Mouse (Mus musculus): ENCODE measurements at regions not wholly inside any gene's neighbourhood (a gene's known extent, or its start where the extent isn't known, plus 50 kb on each side); places are given as distances from the start of the nearest gene placed in this dataset.

DNA sequence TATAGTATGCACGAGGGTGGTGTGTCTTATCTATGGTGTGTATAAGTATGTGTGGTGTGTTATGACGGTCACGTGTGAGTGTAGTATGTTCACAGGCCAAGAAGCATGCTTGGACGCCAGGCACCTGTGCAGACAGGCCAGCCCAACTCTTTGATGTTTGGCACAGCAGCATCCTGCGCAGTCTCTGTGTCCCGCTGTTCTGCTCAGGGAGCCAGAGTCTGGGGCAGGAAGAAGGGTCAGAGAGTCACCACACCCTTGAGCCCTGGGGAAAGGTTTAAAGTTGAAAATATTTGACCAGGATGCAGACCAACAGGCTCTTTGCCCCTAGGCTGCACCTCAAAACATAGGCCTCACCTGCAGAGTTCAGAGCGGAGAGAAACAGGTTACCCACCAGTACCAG lies 172.2 kb upstream of the Rpl34 start:
- Histone ChIP-seq H3K27me3 (replicated peaks; ENCODE audit: control insufficient read depth, insufficient read depth, low read length) (no peaks in the 10 kb centered on the region; the same call in 1 of the 2 replicates), H3K36me3 (ENCODE audit: control insufficient read depth, insufficient read depth) (no peaks in the 10 kb centered on the region), H3K9ac (ENCODE audit: low read depth, low read length) (no peak overlapping the region), H3K4me3 (ENCODE audit: low read depth, low read length) (no peak overlapping the region), H3K4me1 (replicated peaks; ENCODE audit: control insufficient read depth, insufficient read depth, low read length) (no peaks in the 10 kb centered on the region), H3K4me2 (replicated peaks; ENCODE audit: low read depth) (no peak overlapping the region), H3K27ac (ENCODE audit: low read depth, low read length) (no peak overlapping the region), H3K9me3 (ENCODE audit: control insufficient read depth) (no peaks in the 10 kb centered on the region)
- 83% methylated on average over 7 of the region's 7 CpGs for WGBS
- TF ChIP-seq CTCF (IDR thresholded peaks at IDR 0.05; ENCODE audit: low read depth), result no peak
- no peak for ATAC-seq

DNA sequence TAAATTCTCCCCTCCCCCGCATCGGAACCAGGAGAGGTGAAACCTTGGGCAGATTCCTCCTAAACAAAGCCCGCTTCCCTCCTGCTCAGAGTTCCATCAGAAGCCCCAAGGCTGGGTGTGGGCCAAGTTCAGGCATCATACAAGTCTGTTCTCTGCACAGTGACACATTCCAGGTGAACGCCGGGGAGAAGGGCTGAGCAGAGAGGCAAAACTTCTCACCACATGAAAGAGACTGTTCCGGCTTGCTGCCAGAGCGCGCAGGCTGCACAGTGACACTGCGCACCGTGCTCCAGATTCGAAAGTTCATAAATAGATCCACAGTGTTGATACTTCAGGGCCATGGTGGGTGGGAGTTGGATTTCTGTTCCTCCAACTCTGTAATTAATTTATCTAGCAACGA lies 171.1 kb upstream of the Rpl34 start:
- 87% methylated on average over 12 of the region's 12 CpGs for WGBS
- Histone ChIP-seq H3K9ac (ENCODE audit: low read depth, low read length) (no peak overlapping the region), H3K27ac (ENCODE audit: low read depth, low read length) (no peak overlapping the region), H3K9me3 (ENCODE audit: control insufficient read depth) (no peaks in the 10 kb centered on the region), H3K4me3 (ENCODE audit: low read depth, low read length) (no peak overlapping the region), H3K36me3 (ENCODE audit: control insufficient read depth, insufficient read depth) (no peaks in the 10 kb centered on the region), H3K4me1 (replicated peaks; ENCODE audit: control insufficient read depth, insufficient read depth, low read length) (no peaks in the 10 kb centered on the region), H3K27me3 (replicated peaks; ENCODE audit: control insufficient read depth, insufficient read depth, low read length) (no peaks in the 10 kb centered on the region; the same call in 1 of the 2 replicates), H3K4me2 (replicated peaks; ENCODE audit: low read depth) (no peak overlapping the region)
- no peak for ATAC-seq
- TF ChIP-seq CTCF (IDR thresholded peaks at IDR 0.05; ENCODE audit: low read depth), result no peak

DNA sequence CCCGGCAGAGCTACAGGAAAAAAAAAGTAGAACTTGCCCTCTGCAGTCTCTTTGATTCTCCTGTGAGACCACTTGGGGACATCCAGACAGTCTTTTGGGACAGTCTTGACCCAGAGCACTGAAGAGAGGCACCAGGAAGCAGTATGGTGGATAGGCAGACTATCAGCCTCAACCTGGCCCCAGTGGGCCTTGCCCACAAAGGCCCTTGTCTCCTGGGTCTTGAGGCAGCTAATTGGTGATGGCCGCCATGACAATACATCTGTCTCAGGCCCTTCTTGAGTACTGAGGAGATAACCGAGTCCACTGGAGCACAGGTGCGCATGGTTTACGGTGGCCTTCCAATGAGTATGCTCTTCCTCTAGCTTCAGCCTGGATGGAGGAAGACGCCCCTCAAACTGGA lies 170.6 kb upstream of the Rpl34 start:
- Histone ChIP-seq H3K27me3 (replicated peaks; ENCODE audit: control insufficient read depth, insufficient read depth, low read length) (no peaks in the 10 kb centered on the region; the same call in 1 of the 2 replicates), H3K9me3 (ENCODE audit: control insufficient read depth) (no peaks in the 10 kb centered on the region), H3K9ac (ENCODE audit: low read depth, low read length) (no peak overlapping the region), H3K27ac (ENCODE audit: low read depth, low read length) (no peak overlapping the region), H3K4me2 (replicated peaks; ENCODE audit: low read depth) (no peak overlapping the region), H3K36me3 (ENCODE audit: control insufficient read depth, insufficient read depth) (no peaks in the 10 kb centered on the region), H3K4me1 (replicated peaks; ENCODE audit: control insufficient read depth, insufficient read depth, low read length) (no peaks in the 10 kb centered on the region), H3K4me3 (ENCODE audit: low read depth, low read length) (no peak overlapping the region)
- no peak for ATAC-seq
- TF ChIP-seq CTCF (IDR thresholded peaks at IDR 0.05; ENCODE audit: low read depth), result no peak
- 86% methylated on average over 6 of the region's 6 CpGs for WGBS

DNA sequence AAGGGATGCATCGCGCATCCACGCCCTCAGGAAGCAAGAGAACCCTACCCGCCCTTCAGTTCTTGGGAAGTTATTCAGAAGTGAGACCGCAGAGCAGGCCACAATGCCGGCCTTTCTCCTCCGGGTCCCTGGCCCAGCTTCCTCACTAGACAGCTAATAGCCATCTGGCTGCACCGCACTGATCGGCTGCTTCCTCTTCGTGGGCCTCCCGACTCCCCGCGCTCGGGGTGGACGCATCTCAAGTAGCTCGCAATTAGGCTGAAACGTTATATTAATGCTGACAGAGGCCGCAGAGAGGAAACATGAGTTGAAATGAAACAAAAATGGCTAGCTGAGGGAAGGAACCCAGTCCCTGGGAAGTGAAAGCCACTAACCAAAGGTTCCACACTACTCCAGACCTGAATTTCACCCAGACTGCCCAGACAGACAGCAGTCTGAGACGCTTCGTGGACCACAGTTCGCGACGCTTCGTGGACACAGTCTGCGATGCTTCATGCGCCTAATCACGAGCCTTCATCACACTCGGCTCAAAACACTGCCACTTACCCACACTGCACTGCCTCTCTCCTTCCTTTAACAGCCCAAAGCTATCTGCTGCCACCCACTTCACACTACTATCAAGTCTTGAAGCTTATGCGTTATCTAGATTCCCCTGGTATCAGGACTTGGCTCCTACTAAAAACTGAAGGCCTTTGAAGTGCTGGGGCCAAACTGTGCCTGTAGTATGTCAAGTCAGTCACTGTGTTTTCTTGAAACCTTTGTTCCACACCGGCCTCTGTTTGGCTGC lies 170.0 kb upstream of the Rpl34 start:
- TF ChIP-seq CTCF (IDR thresholded peaks at IDR 0.05; ENCODE audit: low read depth), result no peak
- ATAC-seq, result no peak
- Histone ChIP-seq H3K27ac (ENCODE audit: low read depth, low read length) (no peak overlapping the region), H3K9me3 (ENCODE audit: control insufficient read depth) (no peaks in the 10 kb centered on the region), H3K9ac (ENCODE audit: low read depth, low read length) (no peak overlapping the region), H3K4me1 (replicated peaks; ENCODE audit: control insufficient read depth, insufficient read depth, low read length) (no peaks in the 10 kb centered on the region), H3K4me3 (ENCODE audit: low read depth, low read length) (no peak overlapping the region), H3K4me2 (replicated peaks; ENCODE audit: low read depth) (no peak overlapping the region), H3K27me3 (replicated peaks; ENCODE audit: control insufficient read depth, insufficient read depth, low read length) (no peaks in the 10 kb centered on the region; the same call in 1 of the 2 replicates), H3K36me3 (ENCODE audit: control insufficient read depth, insufficient read depth) (no peaks in the 10 kb centered on the region)
- WGBS, result 80% methylated on average over 30 of the region's 30 CpGs

DNA sequence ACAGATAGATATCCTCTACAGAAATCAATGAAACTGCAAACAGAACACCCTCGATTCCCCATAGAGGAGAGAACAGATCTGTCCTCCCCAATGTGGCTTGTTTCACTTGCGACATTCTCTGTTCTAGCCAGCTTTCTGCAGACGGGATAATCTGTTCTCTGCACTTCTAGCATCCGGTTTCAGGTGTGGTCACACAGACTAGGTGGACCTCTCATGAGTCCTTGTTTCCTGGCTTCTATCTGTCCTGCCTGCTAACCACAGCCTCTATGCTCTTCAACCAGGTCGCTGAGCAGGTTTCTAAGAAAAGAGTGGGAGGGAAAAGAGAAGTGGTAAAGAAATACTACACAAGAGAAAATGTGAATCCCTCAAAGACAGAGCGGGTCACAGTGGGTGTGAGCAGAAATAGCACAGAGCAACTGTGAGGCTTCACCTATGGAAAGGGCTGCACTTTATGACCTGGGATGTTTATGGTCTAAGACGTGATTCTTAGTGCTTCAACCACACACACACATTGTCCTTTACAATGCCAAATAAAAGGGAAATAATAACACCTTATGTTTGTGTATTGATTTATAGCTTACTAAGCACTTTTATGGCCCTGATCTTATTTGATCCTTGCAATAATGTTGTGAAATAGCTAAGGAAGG lies 164.1 kb upstream of the Rpl34 start:
- Histone ChIP-seq H3K9ac (ENCODE audit: low read depth, low read length) (no peak overlapping the region), H3K36me3 (ENCODE audit: control insufficient read depth, insufficient read depth) (no peaks in the 10 kb centered on the region), H3K4me2 (replicated peaks; ENCODE audit: low read depth) (no peak overlapping the region), H3K4me3 (ENCODE audit: low read depth, low read length) (no peak overlapping the region), H3K27ac (ENCODE audit: low read depth, low read length) (no peak overlapping the region), H3K27me3 (replicated peaks; ENCODE audit: control insufficient read depth, insufficient read depth, low read length) (no peaks in the 10 kb centered on the region), H3K9me3 (ENCODE audit: control insufficient read depth) (no peaks in the 10 kb centered on the region), H3K4me1 (replicated peaks; ENCODE audit: control insufficient read depth, insufficient read depth, low read length) (no peaks in the 10 kb centered on the region)
- 42% methylated on average over 7 of the region's 7 CpGs for WGBS
- peak; percentile 28; the same call in 1 of the 2 replicates for ATAC-seq
- no peak for TF ChIP-seq CTCF (IDR thresholded peaks at IDR 0.05; ENCODE audit: low read depth)

DNA sequence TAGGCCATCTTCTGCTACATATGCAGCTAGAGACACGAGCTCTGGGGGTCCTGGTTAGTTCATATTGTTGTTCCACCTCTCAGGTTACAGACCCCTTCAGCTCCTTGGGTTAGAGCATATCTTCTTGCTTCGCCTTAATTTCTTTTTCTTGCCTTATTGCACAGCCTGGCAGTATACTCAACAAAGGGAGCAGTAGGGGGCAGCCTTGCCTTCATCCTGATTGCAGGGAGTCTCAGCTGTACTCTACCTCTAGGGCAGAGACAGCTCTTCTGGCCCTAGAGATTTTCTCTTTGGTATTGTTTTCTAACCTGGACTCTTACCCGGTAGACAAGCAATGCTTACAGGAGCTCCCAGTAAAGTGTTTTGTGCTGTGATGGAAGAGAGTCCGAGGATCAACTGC lies 161.1 kb upstream of the Rpl34 start:
- Histone ChIP-seq H3K27ac (ENCODE audit: low read depth, low read length) (no peak overlapping the region), H3K9me3 (ENCODE audit: control insufficient read depth) (0 out of 2 replicates have a peak, but pooled peaks cover 2% of the 10 kb centered on the region), H3K4me1 (replicated peaks; ENCODE audit: control insufficient read depth, insufficient read depth, low read length) (no peaks in the 10 kb centered on the region), H3K36me3 (ENCODE audit: control insufficient read depth, insufficient read depth) (no peaks in the 10 kb centered on the region), H3K27me3 (replicated peaks; ENCODE audit: control insufficient read depth, insufficient read depth, low read length) (no peaks in the 10 kb centered on the region), H3K4me3 (ENCODE audit: low read depth, low read length) (no peak overlapping the region), H3K9ac (ENCODE audit: low read depth, low read length) (no peak overlapping the region), H3K4me2 (replicated peaks; ENCODE audit: low read depth) (no peak overlapping the region)
- peak; percentile 49 for TF ChIP-seq CTCF (IDR thresholded peaks at IDR 0.05; ENCODE audit: low read depth)
- WGBS, result 90% methylated on average over 4 of the region's 4 CpGs
- ATAC-seq, result no peak

All from intestine, postnatal 0 days (tissue).